Mouse (Mus musculus) limb, embryonic 14.5 days (tissue): Measurements from ENCODE around the gene Serpine2. TPM values are rescaled to one million over a fixed set of nuclear protein-coding genes. Genes with fewer than 3 reads are reported as not detected.

Experiments
- ATAC-seq: fragments of 200-750 bp; cut with Nextera tagmentation; 2 replicates; pipeline ENCODE4 v1.8.0; 2017; ENCODE audit warnings: low read depth, moderate number of reproducible peaks, moderate TSS enrichment; ENCODE audit not compliant: low FRiP score
- DNase-seq: peaks from one replicate; pipeline ENCODE4 v3.0.0-alpha.2; 2015; ENCODE audit warnings: low spot score
- H3K27ac ChIP-seq: fragments of 300-500 bp; sonication (generic); replicated peaks from 2 replicates; pipeline ENCODE4 v1.5.1; 2014; ENCODE audit warnings: low read depth, mild to moderate bottlenecking, low read length, moderate library complexity, mixed read lengths
- H3K27me3 ChIP-seq: fragments of 300-500 bp; sonication (generic); 2 replicates; pipeline ENCODE4 v1.6.1; 2014; ENCODE audit warnings: low read length, mixed read lengths; ENCODE audit not compliant: control insufficient read depth, insufficient read depth
- H3K36me3 ChIP-seq: fragments of 300-500 bp; sonication (generic); 2 replicates; pipeline ENCODE4 v1.6.1; 2014; ENCODE audit warnings: mild to moderate bottlenecking, low read length, moderate library complexity, mixed read lengths; ENCODE audit not compliant: control insufficient read depth, insufficient read depth
- H3K4me1 ChIP-seq: fragments of 300-500 bp; sonication (generic); 2 replicates; pipeline ENCODE4 v1.6.1; 2014; ENCODE audit warnings: antibody characterized with exemption, low read length, mixed read lengths; ENCODE audit not compliant: control insufficient read depth, insufficient read depth
- H3K4me2 ChIP-seq: fragments of 300-500 bp; sonication (generic); replicated peaks from 2 replicates; pipeline ENCODE4 v1.6.1; 2014; ENCODE audit warnings: low read depth, mild to moderate bottlenecking, low read length, moderate library complexity; ENCODE audit not compliant: severe bottlenecking
- H3K4me3 ChIP-seq: fragments of 300-500 bp; sonication (generic); replicated peaks from 2 replicates; pipeline ENCODE4 v1.5.1; 2014; ENCODE audit warnings: low read length
- H3K9ac ChIP-seq: fragments of 300-500 bp; sonication (generic); 2 replicates; pipeline ENCODE4 v1.6.1; 2014; ENCODE audit warnings: mild to moderate bottlenecking, low read depth, low read length, moderate library complexity; ENCODE audit not compliant: severe bottlenecking
- H3K9me3 ChIP-seq: fragments of 300-500 bp; sonication (generic); 2 replicates; pipeline ENCODE4 v1.6.1; 2016; ENCODE audit warnings: low read length; ENCODE audit not compliant: control insufficient read depth
- POLR2A ChIP-seq: fragments of 200-500 bp; IDR thresholded peaks from 2 replicates; pipeline ENCODE4 v1.8.0; 2012; ENCODE audit warnings: inconsistent platforms, mild to moderate bottlenecking, moderate library complexity, borderline replicate concordance; ENCODE audit not compliant: insufficient read depth, insufficient read length; ENCODE audit errors: extremely low read depth
- WGBS: fragments of 180-500 bp; shearing (Covaris S2); extraction: QIAGEN DNeasy Blood & Tissue Kit; methylation state at CpG from one replicate; pipeline ENCODE4 v1.1.7; 2014; 5-methylcytosine and 5-hydroxymethylcytosine counted together
- polyA plus RNA-seq, 2 experiments: library from polyadenylated mRNA; depleted of rRNA in 1 of 2; stranded (reverse) in 1 of 2; unstranded in 1 of 2; fragments of >200 nt; fragmentation: Nextera tagmentation in 1 of 2; extraction: Ambion mirVana in 1 of 2; gene quantifications; 2 replicates each; pipeline versions ENCODE4 v1.2.1 to v1.2.3; 2012 to 2014

The Serpine2 gene
- polyA plus RNA-seq, 2 experiments: 107 to 159 TPM

DNA sequence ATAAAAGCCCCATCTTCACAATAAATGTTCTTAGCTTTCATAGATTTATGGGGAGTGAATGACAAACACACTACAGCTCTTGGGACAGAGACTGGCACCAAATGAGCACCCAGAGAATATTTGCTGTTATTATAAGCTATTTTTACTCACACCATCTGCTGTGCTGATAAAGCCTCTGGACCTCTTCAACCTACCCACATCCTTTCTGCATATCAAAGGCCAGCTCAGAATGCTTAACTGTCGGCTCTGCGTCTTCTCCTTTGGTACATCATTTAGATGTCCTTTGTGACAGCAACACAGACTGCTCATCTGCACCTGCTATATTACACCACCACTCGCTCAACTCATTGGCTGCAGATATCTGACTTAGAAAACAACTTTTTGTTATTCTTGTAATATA is 63.9 kb downstream of the Serpine2 start:
- TF ChIP-seq POLR2A: no peak
- Histone ChIP-seq H3K4me1 (no peaks in the 10 kb centered on the region), H3K27ac (no peak overlapping the region), H3K4me2 (no peak overlapping the region), H3K4me3 (no peak overlapping the region), H3K9ac (no peak overlapping the region), H3K36me3 (0 out of 2 replicates have a peak, but pooled peaks cover 7% of the 10 kb centered on the region), H3K9me3 (no peaks in the 10 kb centered on the region), H3K27me3 (no peaks in the 10 kb centered on the region)
- DNase-seq: no peak
- ATAC-seq: no peak
- WGBS: 89% methylated on average over 3 of the region's 3 CpGs

- TF ChIP-seq POLR2A: no peak
- Histone ChIP-seq H3K4me2 (no peak overlapping the region), H3K27me3 (no peaks in the 10 kb centered on the region), H3K27ac (no peak overlapping the region), H3K4me1 (no peaks in the 10 kb centered on the region), H3K4me3 (no peak overlapping the region), H3K36me3 (peaks cover 12% of the 10 kb centered on the region), H3K9ac (no peak overlapping the region), H3K9me3 (no peaks in the 10 kb centered on the region)
- peak; percentile 44 for DNase-seq
- ATAC-seq: no peak
- 67% methylated on average over 7 of the region's 7 CpGs for WGBS
Observed at GRCm38 (mm10) chr1:79786267-79786927, 74.6 kb downstream of the Serpine2 start.

- H3K9ac ChIP-seq: no peak overlapping the region
- H3K36me3 ChIP-seq: peaks cover 45% of the 10 kb centered on the region
- ATAC-seq: no peak
- no peak overlapping the region for H3K27ac ChIP-seq
- no peak overlapping the region for H3K4me2 ChIP-seq
- no peaks in the 10 kb centered on the region for H3K4me1 ChIP-seq
- H3K9me3 ChIP-seq: no peaks in the 10 kb centered on the region
- DNase-seq: no peak
- 84% methylated on average over 3 of the region's 3 CpGs for WGBS
- H3K27me3 ChIP-seq: no peaks in the 10 kb centered on the region
- TF ChIP-seq POLR2A: no peak
- H3K4me3 ChIP-seq: no peak overlapping the region
Observed at GRCm38 (mm10) chr1:79782433-79782832, 78.5 kb downstream of the Serpine2 start.

DNA sequence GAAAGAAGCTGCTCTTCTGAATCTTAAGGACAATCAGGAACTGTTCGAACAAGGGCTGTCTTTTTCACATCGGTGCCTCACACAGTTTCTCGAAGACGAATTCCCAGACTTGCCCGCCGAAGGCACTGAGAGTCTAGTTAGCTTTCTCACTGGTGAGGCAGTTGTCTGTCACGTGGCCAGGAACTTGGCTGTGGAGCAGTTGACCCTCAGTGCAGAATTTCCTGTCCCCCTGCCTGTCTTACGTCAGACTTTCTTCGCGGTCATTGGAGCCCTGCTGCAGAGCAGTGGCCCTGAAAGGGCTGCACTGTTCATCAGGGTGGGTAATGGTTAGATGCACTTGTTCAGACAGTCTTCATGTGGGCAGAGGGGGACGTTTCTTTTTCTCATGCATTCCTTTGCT is 83.0 kb downstream of the Serpine2 start:
- no peak for DNase-seq
- no peaks in the 10 kb centered on the region for H3K4me1 ChIP-seq
- H3K9ac ChIP-seq: no peak overlapping the region
- ATAC-seq: no peak
- H3K36me3 ChIP-seq: peaks cover 45% of the 10 kb centered on the region
- no peak overlapping the region for H3K4me2 ChIP-seq
- no peaks in the 10 kb centered on the region for H3K9me3 ChIP-seq
- no peaks in the 10 kb centered on the region for H3K27me3 ChIP-seq
- no peak overlapping the region for H3K4me3 ChIP-seq
- no peak for TF ChIP-seq POLR2A
- WGBS: 93% methylated on average over 11 of the region's 11 CpGs
- no peak overlapping the region for H3K27ac ChIP-seq

DNA sequence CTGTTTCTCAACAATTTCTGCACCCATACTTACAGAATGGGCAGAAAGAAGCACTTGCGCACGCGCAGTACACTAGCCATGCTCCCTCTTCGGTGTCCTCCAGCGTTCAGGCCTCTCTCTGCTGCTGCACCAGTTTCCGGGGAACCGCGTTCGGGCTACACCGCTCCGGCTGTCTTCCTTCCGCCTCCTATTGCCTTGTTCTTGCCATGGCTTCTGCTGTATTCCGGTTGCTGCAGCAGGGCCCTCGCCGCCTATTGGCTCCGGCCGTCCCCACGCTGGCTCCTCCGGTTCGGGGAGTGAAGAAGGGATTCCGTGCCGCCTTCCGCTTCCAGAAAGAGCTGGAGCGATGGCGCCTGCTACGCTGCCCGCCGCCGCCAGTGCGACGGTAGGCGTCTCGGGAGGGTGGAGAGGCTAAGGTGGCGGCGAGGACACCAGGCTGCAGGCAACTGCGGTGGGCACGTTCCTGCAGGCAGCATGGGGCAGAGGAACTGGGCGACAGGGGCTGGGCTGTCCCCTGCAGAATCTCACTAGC is 85.0 kb downstream of the Serpine2 start, which contains the start of the genes Mrpl44 and Wdfy1:
Mrpl44 (plus strand) TSS at position 92 of the 532 bp plus-strand sequence.
Wdfy1 (minus strand) TSS at position 217 of the 532 bp plus-strand sequence.
- H3K4me2 ChIP-seq: peak within 1 kb of the TSS; percentile 49
- peak within 1 kb of the TSS; percentile 70 for H3K4me3 ChIP-seq
- DNase-seq: peak; percentile 98
- H3K27me3 ChIP-seq: no peaks in the 10 kb centered on the region
- H3K4me1 ChIP-seq: no peaks in the 10 kb centered on the region
- 0% methylated on average over 38 of the region's 38 CpGs for WGBS
- peak within 1 kb of the TSS; percentile 81 for H3K9ac ChIP-seq
- ATAC-seq: peak; percentile 98
- H3K36me3 ChIP-seq: peaks cover 30% of the 10 kb centered on the region
- peak within 1 kb of the TSS; percentile 75 for H3K27ac ChIP-seq
- H3K9me3 ChIP-seq: no peaks in the 10 kb centered on the region
- no peak for TF ChIP-seq POLR2A
